Mouse (Mus musculus): Measurements from ENCODE around the gene Rho.

The Rho gene

GRCm38 (mm10) chr6:115956418-115956921 is 24.9 kb downstream of the Rho start:
- DNase-seq (ENCODE audit: low spot score in 2 of 2): no peak

GRCm38 (mm10) chr6:115956922-115957601 is 25.5 kb downstream of the Rho start:
- no peak for DNase-seq (ENCODE audit: low spot score in 2 of 2)

- DNase-seq (ENCODE audit: low spot score in 2 of 2): no peak
These were observed 26.1 kb downstream of the Rho start for GRCm38 (mm10) chr6:115957681-115958080.

- DNase-seq (ENCODE audit: low spot score in 2 of 2): no peak
These were observed 26.9 kb downstream of the Rho start for GRCm38 (mm10) chr6:115958445-115958844.

GRCm38 (mm10) chr6:115959151-115959691 is 27.7 kb downstream of the Rho start:
- DNase-seq (ENCODE audit: low spot score in 2 of 2): no peak

GRCm38 (mm10) chr6:115960322-115960721 is 28.8 kb downstream of the Rho start:
- no peak for DNase-seq (ENCODE audit: low spot score in 2 of 2)

GRCm38 (mm10) chr6:115961743-115962142 is 30.2 kb downstream of the Rho start:
- no peak for DNase-seq (ENCODE audit: low spot score in 2 of 2)

GRCm38 (mm10) chr6:115962439-115963085 is 31.0 kb downstream of the Rho start:
- no peak for DNase-seq (ENCODE audit: low spot score in 2 of 2)

- DNase-seq (ENCODE audit: low spot score in 2 of 2): no peak
These were observed 32.1 kb downstream of the Rho start for GRCm38 (mm10) chr6:115963656-115964055.

- DNase-seq (ENCODE audit: low spot score in 2 of 2): no peak
These were observed 34.8 kb downstream of the Rho start for GRCm38 (mm10) chr6:115966227-115966966.

- DNase-seq (ENCODE audit: low spot score in 2 of 2): no peak
These were observed 35.8 kb downstream of the Rho start for GRCm38 (mm10) chr6:115967291-115967880.

- DNase-seq (ENCODE audit: low spot score in 2 of 2): no peak
These were observed 36.5 kb downstream of the Rho start for GRCm38 (mm10) chr6:115968086-115968485.

- DNase-seq (ENCODE audit: low spot score in 2 of 2): no peak
These were observed 37.2 kb downstream of the Rho start for GRCm38 (mm10) chr6:115968700-115969099.

- no peak for DNase-seq (ENCODE audit: low spot score in 2 of 2)
These were observed 37.6 kb downstream of the Rho start for GRCm38 (mm10) chr6:115969103-115969502.

- peak in 1 of 2 experiments; percentile 24 for DNase-seq (ENCODE audit: low spot score in 2 of 2)
These were observed 38.4 kb downstream of the Rho start for GRCm38 (mm10) chr6:115969952-115970351.

GRCm38 (mm10) chr6:115971273-115972060 is 39.9 kb downstream of the Rho start:
- no peak for DNase-seq (ENCODE audit: low spot score in 2 of 2)

- no peak for DNase-seq (ENCODE audit: low spot score in 2 of 2)
These were observed 40.7 kb downstream of the Rho start for GRCm38 (mm10) chr6:115972083-115972764.

GRCm38 (mm10) chr6:115973139-115973875 is 41.8 kb downstream of the Rho start:
- no peak for DNase-seq (ENCODE audit: low spot score in 2 of 2)

GRCm38 (mm10) chr6:115973881-115974662 is 42.5 kb downstream of the Rho start:
- DNase-seq (ENCODE audit: low spot score in 2 of 2): no peak
